Mouse (Mus musculus) cerebellum, adult 2 months (tissue): ENCODE measurements around the gene Manba. TPM values are rescaled to one million over a fixed set of nuclear protein-coding genes. Genes with fewer than 3 reads are reported as not detected.
"Not testable (repeated sequence)": the region's sequence is repeated elsewhere in the genome, so short reads cannot be mapped to it uniquely, and the experiment has no call there.

Source experiments
- DNase-seq, 2 experiments: peaks; one replicate each; pipeline ENCODE4 v3.0.0; 2021
- H3K27ac ChIP-seq: fragments of 200-500 bp; 2 replicates; pipeline ENCODE4 v1.5.1; 2012; ENCODE audit warnings: low read length, control low read depth, inconsistent platforms; ENCODE audit not compliant: insufficient read depth
- H3K27me3 ChIP-seq: fragments of 200-500 bp; 2 replicates; pipeline ENCODE4 v1.6.1; 2012; ENCODE audit warnings: inconsistent platforms, mild to moderate bottlenecking, low read length, moderate library complexity; ENCODE audit not compliant: control insufficient read depth, insufficient read depth
- H3K4me1 ChIP-seq: fragments of 200-500 bp; 2 replicates; pipeline ENCODE4 v1.6.1; 2011; ENCODE audit warnings: low read length; ENCODE audit not compliant: control insufficient read depth, insufficient read depth
- H3K4me3 ChIP-seq: fragments of 200-500 bp; replicated peaks from 2 replicates; pipeline ENCODE3; 2011; ENCODE audit warnings: mild to moderate bottlenecking, low read depth, low read length, control low read depth; ENCODE audit not compliant: insufficient read depth
- CTCF ChIP-seq: fragments of 200-500 bp; IDR thresholded peaks from 2 replicates; pipeline ENCODE4 v1.5.1; 2011; ENCODE audit warnings: low read depth, mild to moderate bottlenecking, control low read depth, low read length, moderate library complexity, borderline replicate concordance; ENCODE audit not compliant: insufficient read depth
- POLR2A ChIP-seq: fragments of 200-500 bp; IDR thresholded peaks from 2 replicates; pipeline ENCODE4 v1.6.1; 2011; ENCODE audit warnings: low read length, control low read depth, borderline replicate concordance; ENCODE audit not compliant: insufficient read depth
- WGBS: fragments of 180-500 bp; shearing (Covaris S2); methylation state at CpG from one replicate; pipeline ENCODE4 v1.1.7; 2018; 5-methylcytosine and 5-hydroxymethylcytosine counted together
- polyA plus RNA-seq: library from polyadenylated mRNA; depleted of rRNA; stranded (reverse); fragments of >200 nt; gene quantifications from 2 replicates; pipeline ENCODE4 v1.2.3, GENCODE M21; 2012

Manba gene
- polyA plus RNA-seq, 1 experiment = 8.8 TPM

DNA sequence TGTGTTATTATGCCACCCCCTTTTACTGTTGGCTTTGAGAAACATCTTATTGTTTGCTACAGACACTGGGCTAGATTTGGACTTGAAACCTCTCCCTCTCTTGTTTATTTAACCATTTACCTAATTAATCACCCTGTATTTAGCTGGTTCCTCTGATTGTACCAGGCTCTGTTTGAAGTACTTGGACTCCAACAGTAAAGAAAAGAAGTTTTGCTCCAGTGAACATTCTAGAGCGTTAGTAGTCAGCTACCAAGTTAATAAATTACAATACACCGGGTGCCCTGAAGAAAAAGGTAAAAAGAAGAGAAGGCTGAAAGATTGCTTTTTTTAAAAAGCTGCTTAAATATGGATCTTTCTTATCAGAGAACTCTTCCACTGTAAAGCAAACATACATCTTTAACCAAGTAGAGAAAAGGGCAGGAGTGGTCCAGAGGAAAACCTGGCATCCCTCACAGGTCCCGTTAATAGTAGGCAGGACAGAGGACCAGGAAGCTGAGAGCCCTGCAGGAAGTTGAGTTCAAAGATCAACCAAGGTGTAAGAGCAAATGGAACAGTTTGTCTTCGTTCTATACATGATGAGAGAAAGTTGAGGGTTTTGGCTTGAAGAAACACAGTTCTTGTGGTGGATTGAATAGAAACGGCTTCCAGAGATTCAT is 4.6 kb downstream of the Manba start:
- no peaks in the 10 kb centered on the region for H3K27me3 ChIP-seq
- no peak overlapping the region for H3K27ac ChIP-seq
- no peak overlapping the region for H3K4me3 ChIP-seq
- no peak for DNase-seq
- 86% methylated on average over 5 of the region's 5 CpGs for WGBS
- TF ChIP-seq CTCF = no peak
- no peak for TF ChIP-seq POLR2A
- no peaks in the 10 kb centered on the region for H3K4me1 ChIP-seq

DNA sequence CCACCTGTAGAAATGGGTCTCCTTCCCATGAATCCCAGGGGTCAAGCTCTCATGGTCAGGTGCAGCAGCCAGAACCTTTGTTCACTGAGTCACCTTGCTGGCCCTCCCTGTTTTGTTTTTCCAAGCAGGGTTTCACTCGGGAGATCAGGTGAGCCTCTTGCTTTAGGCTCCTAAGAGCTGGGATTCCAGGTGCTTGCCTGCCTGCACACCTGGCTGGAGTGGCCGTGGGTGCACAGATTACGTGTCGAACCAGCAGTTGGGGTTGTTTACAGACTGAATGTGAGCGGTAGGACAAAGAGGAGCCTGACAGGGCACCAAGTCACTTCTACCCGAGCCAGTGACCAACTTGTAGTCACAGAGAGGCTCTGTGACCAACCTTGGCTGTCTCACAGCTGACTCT is 5.7 kb downstream of the Manba start:
- TF ChIP-seq CTCF = no peak
- TF ChIP-seq POLR2A = no peak
- Histone ChIP-seq H3K27ac (no peak overlapping the region), H3K27me3 (no peaks in the 10 kb centered on the region), H3K4me1 (no peaks in the 10 kb centered on the region), H3K4me3 (no peak overlapping the region)
- no peak for DNase-seq
- WGBS = 95% methylated on average over 6 of the region's 6 CpGs

DNA sequence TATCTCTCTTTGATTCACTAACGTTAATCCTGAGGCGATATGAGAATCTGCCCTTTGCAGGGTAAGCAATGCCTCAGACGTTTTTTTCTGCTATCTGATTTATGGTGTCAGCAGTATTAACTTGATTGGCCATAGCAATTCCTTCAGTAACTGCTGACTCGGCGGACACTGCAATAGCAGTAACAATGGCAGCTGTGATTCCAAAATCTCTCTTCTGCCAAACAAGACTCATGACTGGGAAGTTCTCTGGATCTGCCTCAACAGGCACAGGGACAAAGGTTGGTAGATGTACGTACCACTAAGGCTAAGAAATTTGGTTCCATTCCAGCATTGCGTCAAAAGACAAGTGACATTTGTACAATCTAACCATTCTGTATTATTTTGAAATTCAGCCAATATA is 7.9 kb downstream of the Manba start:
- not testable (repeated sequence) for DNase-seq, H3K27ac ChIP-seq, H3K27me3 ChIP-seq, H3K4me3 ChIP-seq, H3K4me1 ChIP-seq
- 73% methylated on average over 7 of the region's 7 CpGs for WGBS

DNA sequence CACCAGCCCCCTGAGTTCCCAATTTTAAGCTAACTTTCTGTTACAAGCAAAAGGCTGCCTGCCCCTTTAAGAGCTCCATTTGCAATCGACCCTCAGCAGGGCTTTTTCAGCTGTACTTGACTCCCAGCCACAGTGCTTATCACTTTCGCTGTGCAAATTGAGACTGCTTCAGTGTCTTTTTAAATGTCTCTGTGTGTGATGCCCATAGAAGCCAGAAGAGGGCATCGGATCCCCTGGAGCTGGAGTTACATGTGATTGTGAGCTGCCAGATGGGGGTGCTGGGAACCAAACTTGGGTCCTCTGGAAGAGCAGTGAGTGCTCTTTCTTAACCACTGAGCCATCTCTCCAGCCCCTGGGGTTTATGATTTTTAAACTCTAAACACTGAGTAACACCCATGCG is 12.5 kb downstream of the Manba start:
- not testable (repeated sequence) for H3K4me1 ChIP-seq, DNase-seq, H3K27ac ChIP-seq, H3K4me3 ChIP-seq, H3K27me3 ChIP-seq
- 83% methylated on average over 4 of the region's 4 CpGs for WGBS

DNA sequence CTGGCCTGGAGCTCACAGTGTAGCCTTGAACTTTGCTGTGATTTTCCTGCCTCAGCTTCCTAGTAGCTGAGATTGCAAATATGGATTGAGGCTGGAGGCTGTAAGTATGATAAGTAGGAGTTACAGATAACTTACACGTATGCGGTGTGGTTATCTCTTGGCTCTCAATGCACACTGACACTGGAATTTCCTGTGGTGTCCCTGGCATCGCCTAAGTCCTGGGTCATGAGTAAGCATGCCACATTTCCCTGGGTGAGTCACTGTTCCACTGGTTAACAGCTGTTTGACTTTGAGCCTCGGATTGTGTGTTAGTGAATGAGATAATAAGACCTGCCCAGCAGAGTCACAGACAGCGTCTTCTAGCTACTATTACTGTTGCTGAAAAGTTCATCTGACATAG is 13.5 kb downstream of the Manba start:
- DNase-seq = no peak
- Histone ChIP-seq H3K27me3 (no peaks in the 10 kb centered on the region), H3K4me3 (no peak overlapping the region), H3K4me1 (0 out of 2 replicates have a peak, but pooled peaks cover 9% of the 10 kb centered on the region), H3K27ac (no peak overlapping the region)
- TF ChIP-seq POLR2A = no peak
- no peak for TF ChIP-seq CTCF
- 82% methylated on average over 5 of the region's 5 CpGs for WGBS

DNA sequence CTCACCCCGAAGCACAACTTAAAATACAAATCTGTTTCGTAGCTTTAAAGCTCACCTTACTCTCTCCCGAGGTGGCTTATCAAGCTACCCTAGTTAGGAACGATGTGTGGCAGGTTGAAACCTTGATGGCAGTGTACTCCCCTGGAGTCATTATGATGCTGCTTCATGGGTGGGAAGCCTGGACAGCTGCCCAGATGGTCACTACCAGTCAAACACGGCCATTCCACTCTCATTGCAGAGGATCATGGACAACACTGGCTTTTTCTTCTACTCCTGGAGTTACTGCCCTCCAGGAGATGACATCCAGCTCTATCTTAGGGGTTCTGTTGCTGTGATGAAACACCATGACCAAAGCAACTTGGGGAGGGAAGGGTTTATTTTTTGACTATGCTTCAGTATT is 17.7 kb downstream of the Manba start:
- H3K27ac ChIP-seq = no peak overlapping the region
- H3K27me3 ChIP-seq = no peaks in the 10 kb centered on the region
- DNase-seq = no peak
- 64% methylated on average over 5 of the region's 5 CpGs for WGBS
- 0 out of 2 replicates have a peak, but pooled peaks cover 9% of the 10 kb centered on the region for H3K4me1 ChIP-seq
- H3K4me3 ChIP-seq = no peak overlapping the region
- TF ChIP-seq POLR2A = no peak
- no peak for TF ChIP-seq CTCF

DNA sequence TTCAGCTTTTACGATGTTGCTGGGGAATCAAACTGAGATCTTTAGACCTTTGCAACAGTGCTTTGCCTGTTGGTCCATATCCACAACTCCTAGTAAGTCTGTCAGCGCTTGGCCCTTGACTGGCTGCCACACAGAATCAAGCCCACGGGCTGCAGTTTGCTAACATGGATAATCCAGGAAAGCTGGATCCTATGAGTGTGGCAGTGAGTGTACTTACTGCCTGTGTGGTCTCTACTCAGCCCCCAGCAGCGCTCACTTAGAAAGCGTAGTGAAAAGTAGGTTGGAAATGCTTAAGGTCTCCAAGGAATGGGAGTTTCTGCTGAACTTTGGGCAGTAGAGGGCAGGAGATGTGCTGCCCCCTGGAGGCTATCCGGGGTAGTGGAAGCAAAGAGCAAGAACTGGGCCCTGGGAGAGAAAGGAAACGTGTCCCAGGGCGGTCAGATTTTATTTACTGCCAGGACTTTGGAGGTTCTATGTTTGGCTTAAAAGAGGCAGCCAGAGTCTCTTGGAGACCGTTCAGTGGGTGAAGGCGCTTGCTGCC is 20.0 kb downstream of the Manba start:
- Histone ChIP-seq H3K27me3 (no peaks in the 10 kb centered on the region), H3K4me3 (no peak overlapping the region), H3K27ac (no peak overlapping the region), H3K4me1 (0 out of 2 replicates have a peak, but pooled peaks cover 9% of the 10 kb centered on the region)
- TF ChIP-seq CTCF (peak; percentile 69; the same call in 1 of the 2 replicates), POLR2A (no peak)
- 59% methylated on average over 10 of the region's 10 CpGs for WGBS
- DNase-seq = peak; percentile 40 to 63

DNA sequence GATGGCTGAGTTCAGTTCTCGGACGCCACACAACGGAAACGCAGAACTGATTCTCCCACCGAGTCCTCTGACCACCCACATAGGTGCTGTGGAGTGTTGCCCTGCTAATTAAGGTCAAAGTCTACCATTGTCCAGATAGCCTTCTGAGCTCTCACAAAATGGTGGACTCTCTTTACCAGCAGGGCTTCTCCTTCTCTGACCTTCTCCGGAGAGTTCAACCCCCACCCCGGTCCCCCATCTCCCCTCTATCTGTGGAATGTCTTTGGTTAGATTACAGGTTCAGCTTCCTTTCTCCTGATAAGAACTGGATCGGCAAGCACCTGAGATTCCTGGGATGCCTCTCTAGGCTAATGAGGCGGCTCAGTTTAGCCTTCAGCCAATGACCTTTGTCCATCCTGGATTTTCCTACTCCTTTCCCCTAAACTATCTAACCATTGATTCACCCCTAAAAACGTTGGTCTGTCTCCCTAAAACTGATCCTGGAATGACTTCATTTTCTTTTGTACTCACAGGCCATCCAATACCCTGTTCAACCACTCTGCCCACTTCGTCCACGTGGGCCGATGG is 20.6 kb downstream of the Manba start:
- 85% methylated on average over 13 of the region's 13 CpGs for WGBS
- H3K27me3 ChIP-seq = no peaks in the 10 kb centered on the region
- no peak for DNase-seq
- no peak overlapping the region for H3K27ac ChIP-seq
- 0 out of 2 replicates have a peak, but pooled peaks cover 9% of the 10 kb centered on the region for H3K4me1 ChIP-seq
- no peak for TF ChIP-seq POLR2A
- no peak for TF ChIP-seq CTCF
- no peak overlapping the region for H3K4me3 ChIP-seq
